Mouse (Mus musculus) liver, postnatal 0 days (tissue): Measurements from ENCODE around the gene Hhipl1. TPM values are rescaled to one million over a fixed set of nuclear protein-coding genes. Genes with fewer than 3 reads are reported as not detected.

Experiments
- ATAC-seq: fragments of 200-750 bp; cut with Nextera tagmentation; 2 replicates; pipeline ENCODE4 v1.8.0; 2017; ENCODE audit warnings: mild to moderate bottlenecking, moderate library complexity
- DNase-seq: peaks from one replicate; pipeline ENCODE4 v3.0.0-alpha.2; 2016
- H3K27ac ChIP-seq: fragments of 300-500 bp; sonication (generic); 2 replicates; pipeline ENCODE4 v1.5.1; 2014; ENCODE audit warnings: antibody characterized with exemption, moderate library complexity, mild to moderate bottlenecking, low read depth
- H3K27me3 ChIP-seq: fragments of 300-500 bp; sonication (generic); 2 replicates; pipeline ENCODE4 v1.6.1; 2014; ENCODE audit warnings: low read length, control low read depth, mixed read lengths; ENCODE audit not compliant: insufficient read depth
- H3K36me3 ChIP-seq: fragments of 300-500 bp; sonication (generic); replicated peaks from 2 replicates; pipeline ENCODE4 v1.6.1; 2014; ENCODE audit warnings: mild to moderate bottlenecking, control low read depth, low read length, moderate library complexity, mixed read lengths; ENCODE audit not compliant: insufficient read depth
- H3K4me1 ChIP-seq: fragments of 300-500 bp; sonication (generic); 2 replicates; pipeline ENCODE4 v1.6.1; 2014; ENCODE audit warnings: antibody characterized with exemption, mild to moderate bottlenecking, control low read depth; ENCODE audit not compliant: insufficient read depth
- H3K4me2 ChIP-seq: fragments of 300-500 bp; sonication (generic); 2 replicates; pipeline ENCODE4 v1.6.1; 2014; ENCODE audit warnings: low read depth, mild to moderate bottlenecking, low read length, moderate library complexity, mixed read lengths
- H3K4me3 ChIP-seq: fragments of 300-500 bp; sonication (generic); 2 replicates; pipeline ENCODE4 v1.5.1; 2014; ENCODE audit warnings: low read depth, low read length
- H3K9ac ChIP-seq: fragments of 300-500 bp; sonication (generic); replicated peaks from 2 replicates; pipeline ENCODE4 v1.6.1; 2014; ENCODE audit warnings: mild to moderate bottlenecking, moderate library complexity
- H3K9me3 ChIP-seq: fragments of 300-500 bp; sonication (generic); 2 replicates; pipeline ENCODE4 v1.6.1; 2016; ENCODE audit warnings: mild to moderate bottlenecking, control low read depth, low read length, mixed read lengths
- CTCF ChIP-seq: sonication (generic); IDR thresholded peaks from 2 replicates; pipeline ENCODE4 v1.5.1; 2016; ENCODE audit warnings: antibody characterized with exemption, low read depth
- EP300 ChIP-seq: IDR thresholded peaks from 2 replicates; pipeline ENCODE4 v1.6.1; 2016; ENCODE audit warnings: antibody characterized with exemption, low read depth, mild to moderate bottlenecking
- WGBS: fragments of 180-500 bp; shearing (Covaris S2); extraction: QIAGEN DNeasy Blood & Tissue Kit; methylation state at CpG from one replicate; pipeline ENCODE4 v1.1.7; 2014; ENCODE audit not compliant: insufficient replicate concordance; 5-methylcytosine and 5-hydroxymethylcytosine counted together
- polyA plus RNA-seq: library from polyadenylated mRNA; unstranded; fragments of >200 nt; fragmentation: Nextera tagmentation; extraction: Ambion mirVana; gene quantifications from 2 replicates; pipeline ENCODE4 v1.2.1, GENCODE M21; 2015

Gene Hhipl1
- polyA plus RNA-seq, 1 experiment from 2014 or later: 0.02 TPM

- Histone ChIP-seq H3K27ac (no peak overlapping the region), H3K27me3 (0 out of 2 replicates have a peak, but pooled peaks cover 3% of the 10 kb centered on the region), H3K4me1 (no peaks in the 10 kb centered on the region), H3K4me2 (no peak overlapping the region), H3K9me3 (no peaks in the 10 kb centered on the region), H3K9ac (no peak overlapping the region), H3K36me3 (no peaks in the 10 kb centered on the region), H3K4me3 (no peak overlapping the region)
- WGBS: 86% methylated on average over 4 of the region's 4 CpGs
- TF ChIP-seq EP300 (no peak), CTCF (no peak)
- no peak for ATAC-seq
- DNase-seq: no peak
These were observed 19.7 kb upstream of the Hhipl1 start for GRCm38 (mm10) chr12:108286381-108286780.

- 0 out of 2 replicates have a peak, but pooled peaks cover 3% of the 10 kb centered on the region for H3K27me3 ChIP-seq
- TF ChIP-seq CTCF: no peak
- TF ChIP-seq EP300: no peak
- H3K4me2 ChIP-seq: no peak overlapping the region
- no peak for ATAC-seq
- H3K4me3 ChIP-seq: no peak overlapping the region
- H3K27ac ChIP-seq: no peak overlapping the region
- WGBS: 91% methylated on average over 8 of the region's 8 CpGs
- DNase-seq: no peak
- no peak overlapping the region for H3K9ac ChIP-seq
- no peaks in the 10 kb centered on the region for H3K9me3 ChIP-seq
- H3K36me3 ChIP-seq: no peaks in the 10 kb centered on the region
- H3K4me1 ChIP-seq: no peaks in the 10 kb centered on the region
These were observed 19.1 kb upstream of the Hhipl1 start for GRCm38 (mm10) chr12:108287011-108287410.

GRCm38 (mm10) chr12:108288127-108288880 lies 17.8 kb upstream of the Hhipl1 start:
- Histone ChIP-seq H3K36me3 (no peaks in the 10 kb centered on the region), H3K27ac (no peak overlapping the region), H3K4me1 (no peaks in the 10 kb centered on the region), H3K4me3 (no peak overlapping the region), H3K9me3 (no peaks in the 10 kb centered on the region), H3K4me2 (no peak overlapping the region), H3K27me3 (0 out of 2 replicates have a peak, but pooled peaks cover 3% of the 10 kb centered on the region), H3K9ac (no peak overlapping the region)
- DNase-seq: no peak
- ATAC-seq: no peak
- WGBS: 81% methylated on average over 19 of the region's 19 CpGs
- no peak for TF ChIP-seq EP300
- no peak for TF ChIP-seq CTCF

- H3K4me1 ChIP-seq: no peaks in the 10 kb centered on the region
- H3K36me3 ChIP-seq: no peaks in the 10 kb centered on the region
- 13% methylated on average over 9 of the region's 9 CpGs for WGBS
- TF ChIP-seq CTCF (no peak), EP300 (no peak)
- H3K9ac ChIP-seq: no peak overlapping the region
- ATAC-seq (peak; percentile 70), DNase-seq (no peak)
- H3K27me3 ChIP-seq: no peaks in the 10 kb centered on the region
- no peak overlapping the region for H3K27ac ChIP-seq
- H3K9me3 ChIP-seq: no peaks in the 10 kb centered on the region
- no peak overlapping the region for H3K4me2 ChIP-seq
- H3K4me3 ChIP-seq: no peak overlapping the region
These were observed 13.7 kb upstream of the Hhipl1 start for GRCm38 (mm10) chr12:108292419-108292818.

DNA sequence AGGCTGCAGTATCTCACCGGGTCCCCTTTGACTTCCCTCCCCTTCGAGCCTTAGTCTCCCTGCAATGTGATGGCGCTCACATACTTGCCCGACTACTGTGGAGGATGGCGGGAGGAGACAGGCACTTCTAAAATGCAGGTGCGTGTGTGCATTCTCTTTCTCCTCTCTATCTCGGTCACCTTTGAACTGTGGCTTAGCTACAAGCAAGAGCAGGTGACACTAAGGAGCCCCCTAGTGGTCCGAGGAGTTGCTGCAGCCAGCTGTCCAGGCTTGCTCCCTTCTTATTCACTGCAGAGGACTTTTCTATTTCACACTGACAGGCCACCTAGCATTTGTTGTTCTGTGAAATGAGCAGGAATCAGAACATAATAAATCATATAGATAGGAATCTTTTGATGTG lies 13.1 kb upstream of the Hhipl1 start:
- peak; percentile 73 for DNase-seq
- TF ChIP-seq EP300 (no peak), CTCF (peak; percentile 90)
- Histone ChIP-seq H3K27me3 (no peaks in the 10 kb centered on the region), H3K27ac (no peak overlapping the region), H3K9ac (no peak overlapping the region), H3K4me1 (no peaks in the 10 kb centered on the region), H3K4me2 (peak overlapping the region; percentile 40), H3K9me3 (no peaks in the 10 kb centered on the region), H3K36me3 (no peaks in the 10 kb centered on the region), H3K4me3 (no peak overlapping the region)
- 3% methylated on average over 8 of the region's 8 CpGs for WGBS
- peak; percentile 81 for ATAC-seq

GRCm38 (mm10) chr12:108294620-108295019 lies 11.4 kb upstream of the Hhipl1 start:
- WGBS: 82% methylated on average over 3 of the region's 3 CpGs
- Histone ChIP-seq H3K9ac (no peak overlapping the region), H3K4me1 (no peaks in the 10 kb centered on the region), H3K36me3 (no peaks in the 10 kb centered on the region), H3K9me3 (no peaks in the 10 kb centered on the region), H3K4me2 (no peak overlapping the region), H3K4me3 (no peak overlapping the region), H3K27me3 (no peaks in the 10 kb centered on the region), H3K27ac (no peak overlapping the region)
- no peak for DNase-seq
- ATAC-seq: no peak
- no peak for TF ChIP-seq EP300

GRCm38 (mm10) chr12:108297033-108297432 lies 9.0 kb upstream of the Hhipl1 start:
- 59% methylated on average over 6 of the region's 6 CpGs for WGBS
- TF ChIP-seq EP300 (no peak), CTCF (peak; percentile 43)
- H3K27ac ChIP-seq: no peak overlapping the region
- H3K36me3 ChIP-seq: no peaks in the 10 kb centered on the region
- no peaks in the 10 kb centered on the region for H3K9me3 ChIP-seq
- H3K27me3 ChIP-seq: no peaks in the 10 kb centered on the region
- DNase-seq (no peak), ATAC-seq (no peak)
- H3K4me3 ChIP-seq: no peak overlapping the region
- no peaks in the 10 kb centered on the region for H3K4me1 ChIP-seq
- no peak overlapping the region for H3K4me2 ChIP-seq
- no peak overlapping the region for H3K9ac ChIP-seq
